Mouse (Mus musculus) fat pad, adult 2 months (tissue): ENCODE measurements around the gene Atpif1.
"Not testable (repeated sequence)": the region's sequence is repeated elsewhere in the genome, so short reads cannot be mapped to it uniquely, and the experiment has no call there.

ENCODE experiments used
- DNase-seq: peaks from one replicate; pipeline ENCODE4 v3.0.0-alpha.2; 2011; ENCODE audit warnings: low read depth, low spot score; ENCODE audit errors: extremely low read depth

Atpif1 gene

GRCm38 (mm10) chr4:132492178-132493060 is 41.0 kb downstream of the Atpif1 start:
- no peak for DNase-seq

GRCm38 (mm10) chr4:132491748-132492147 is 41.7 kb downstream of the Atpif1 start:
- DNase-seq, result no peak

- DNase-seq, result no peak
Measured at GRCm38 (mm10) chr4:132491057-132491456, 42.4 kb downstream of the Atpif1 start.

- DNase-seq, result no peak
Measured at GRCm38 (mm10) chr4:132490273-132491010, 43.0 kb downstream of the Atpif1 start.

GRCm38 (mm10) chr4:132488976-132489375 is 44.5 kb downstream of the Atpif1 start:
- DNase-seq, result no peak

DNA sequence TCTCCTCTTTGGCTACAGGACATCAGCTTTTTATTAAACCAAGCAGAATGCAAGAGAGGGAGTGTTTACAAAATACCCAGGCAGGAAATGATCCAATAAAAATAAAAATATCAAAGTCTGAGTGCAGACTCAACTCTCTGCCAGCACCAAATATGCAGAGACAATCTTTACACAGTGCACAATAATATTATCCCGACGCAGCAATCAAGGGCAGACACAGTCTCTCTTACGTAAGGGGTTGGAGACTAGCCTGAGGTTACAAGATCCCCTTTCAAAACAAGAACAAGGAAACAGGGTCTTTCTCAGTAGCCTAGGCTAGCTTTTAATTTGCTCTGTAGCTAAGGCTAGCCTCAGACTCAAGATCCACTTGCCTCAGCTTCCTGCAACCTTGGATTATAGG is 44.9 kb downstream of the Atpif1 start:
- DNase-seq, result no peak

DNA sequence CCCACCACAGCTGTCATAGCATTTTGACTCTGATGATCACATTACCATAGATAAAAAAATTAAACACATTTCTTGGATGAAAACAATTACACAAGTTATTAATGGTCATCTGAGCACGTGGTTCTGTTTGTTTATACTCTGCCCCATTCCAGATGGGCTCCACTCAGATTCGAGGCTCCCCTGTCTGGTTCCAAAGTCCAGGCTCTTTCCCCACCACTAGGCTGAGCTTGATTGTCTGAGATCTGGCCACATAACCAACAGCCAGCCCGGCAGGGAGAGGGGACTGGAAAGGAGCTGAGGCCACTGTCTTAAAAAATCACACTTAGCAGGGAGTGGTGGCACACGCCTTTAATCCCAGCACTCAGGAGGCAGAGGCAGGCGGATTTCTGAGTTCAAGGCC is 48.6 kb downstream of the Atpif1 start:
- no peak for DNase-seq

GRCm38 (mm10) chr4:132484231-132484630 is 49.2 kb downstream of the Atpif1 start:
- DNase-seq, result no peak

GRCm38 (mm10) chr4:132482956-132483608 is 50.4 kb downstream of the Atpif1 start:
- DNase-seq, result no peak

GRCm38 (mm10) chr4:132482104-132482503 is 51.4 kb downstream of the Atpif1 start:
- DNase-seq, result not testable (repeated sequence)
